Mouse (Mus musculus) subcutaneous adipose tissue, adult 2 months (tissue): ENCODE data around the gene Tmem222. TPM values are rescaled to one million over a fixed set of nuclear protein-coding genes. Genes with fewer than 3 reads are reported as not detected.

Experiments
- polyA plus RNA-seq: library from polyadenylated mRNA; depleted of rRNA; stranded (reverse); fragments of >200 nt; gene quantifications from 2 replicates; pipeline ENCODE4 v1.2.3, GENCODE M21; 2012; ENCODE audit warnings: low replicate concordance; rRNA removed

Gene Tmem222
- 113 and 116 TPM in 2 replicates for polyA plus RNA-seq

GRCm38 (mm10) chr4:133277104-133278026 lies at the start of gene Tmem222:
Tmem222 (minus strand) TSS chr4:133277792.

GRCm38 (mm10) chr4:133262882-133263281 lies 14.7 kb downstream of the Tmem222 start, which contains the start of gene Sytl1:
Sytl1 (minus strand) TSS chr4:133263113.

GRCm38 (mm10) chr4:133240490-133240921 lies 37.1 kb downstream of the Tmem222 start, which contains the start of gene Map3k6:
Map3k6 (plus strand) TSS chr4:133240818.

Other genes starting within 250 kb of the Tmem222 start
- 79.1 and 81.5 TPM in 2 replicates for gene Wasf2, start 147.3 kb downstream of the Tmem222 start, polyA plus RNA-seq
- 1.2 and 26.7 TPM in 2 replicates for gene Cd164l2, start 65.7 kb downstream of the Tmem222 start, polyA plus RNA-seq
- gene Gpr3, start 65.3 kb downstream of the Tmem222 start, polyA plus RNA-seq = 0.13 TPM in 2 replicates
- 21.4 and 66.3 TPM in 2 replicates for gene Map3k6, start 37.0 kb downstream of the Tmem222 start, polyA plus RNA-seq
- 2.8 and 10.4 TPM in 2 replicates for gene Sytl1, start 14.7 kb downstream of the Tmem222 start, polyA plus RNA-seq
- gene Wdtc1, start 75.7 kb upstream of the Tmem222 start, polyA plus RNA-seq = 35.6 and 46.2 TPM in 2 replicates
- 30.6 and 46.0 TPM in 2 replicates for gene Slc9a1, start 91.9 kb upstream of the Tmem222 start, polyA plus RNA-seq
- 2.0 and 4.5 TPM in 2 replicates for gene Tent5b, start 202.3 kb upstream of the Tmem222 start, polyA plus RNA-seq
- 3.1 TPM in 2 replicates for gene Trnp1, start 220.8 kb upstream of the Tmem222 start, polyA plus RNA-seq
- gene Kdf1, start 241.2 kb upstream of the Tmem222 start, polyA plus RNA-seq = 9.2 TPM in 1 of 2 replicates, not detected in the other